Mouse (Mus musculus) liver (tissue): ENCODE measurements at regions not wholly inside any gene's neighbourhood (a gene's known extent, or its start where the extent isn't known, plus 50 kb on each side); places are given as distances from the start of the nearest gene placed in this dataset.

ENCODE experiments used
- DNase-seq: peaks from one replicate; pipeline ENCODE4 v3.0.0-alpha.2; 2020; ENCODE audit warnings: mixed read lengths

GRCm38 (mm10) chr12:58901931-58902330, 109.9 kb downstream of the Sec23a start:
- DNase-seq = no peak

- no peak for DNase-seq
Observed at GRCm38 (mm10) chr12:58875808-58876207, 136.0 kb downstream of the Sec23a start.

GRCm38 (mm10) chr12:58872465-58872864, 139.4 kb downstream of the Sec23a start:
- no peak for DNase-seq

- no peak for DNase-seq
Observed at GRCm38 (mm10) chr12:58856498-58856897, 155.3 kb downstream of the Sec23a start.

- no peak for DNase-seq
Observed at GRCm38 (mm10) chr12:58851677-58852385, 160.0 kb downstream of the Sec23a start.

GRCm38 (mm10) chr12:58829656-58830055, 182.2 kb downstream of the Sec23a start:
- DNase-seq = no peak

GRCm38 (mm10) chr12:58827864-58828263, 184.0 kb downstream of the Sec23a start:
- DNase-seq = no peak

- DNase-seq = no peak
Observed at GRCm38 (mm10) chr12:58825139-58825921, 186.5 kb downstream of the Sec23a start.

- peak; percentile 10 for DNase-seq
Observed at GRCm38 (mm10) chr12:58822971-58823370, 188.8 kb downstream of the Sec23a start.

GRCm38 (mm10) chr12:58804068-58804467, 207.7 kb downstream of the Sec23a start:
- DNase-seq = no peak

GRCm38 (mm10) chr12:58802410-58802809, 209.4 kb downstream of the Sec23a start:
- DNase-seq = peak; percentile 79
